Mouse (Mus musculus): ENCODE measurements around the gene Acot2. TPM values are rescaled to one million over a fixed set of nuclear protein-coding genes. Genes with fewer than 3 reads are reported as not detected.

The Acot2 gene
- polyA plus RNA-seq, 1 experiment: 67.3 TPM

DNA sequence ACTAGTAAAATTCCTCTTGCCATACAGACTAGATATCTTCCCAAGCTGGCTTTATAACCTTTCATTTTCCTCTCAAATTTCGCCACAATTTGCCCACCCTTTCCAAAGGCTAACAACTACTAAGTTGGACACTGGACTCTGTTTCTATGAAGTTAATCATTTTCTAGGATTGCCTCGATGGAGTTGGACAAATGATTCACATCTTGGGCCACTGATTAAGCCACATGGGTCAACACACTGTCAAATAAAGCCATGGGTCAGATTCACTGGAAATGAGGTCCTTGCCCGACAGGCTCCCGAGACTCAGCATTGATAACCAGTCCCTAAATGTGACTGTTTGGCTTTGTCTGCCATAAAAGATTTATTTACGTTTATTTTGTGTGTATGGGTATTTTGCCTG is 54.6 kb downstream of the Acot2 start:
- Histone ChIP-seq H3K27ac (replicated peaks; ENCODE audit: low read depth, low read length) (no peak overlapping the region), H3K4me1 (ENCODE audit: control insufficient read depth, insufficient read depth, insufficient read length, low read length) (no peaks in the 10 kb centered on the region), H3K4me3 (ENCODE audit: insufficient read depth, low read depth, low read length) (no peak overlapping the region)

Other genes starting within 250 kb of the Acot2 start
- 0.59 TPM in 1 of 2 replicates, not detected in the other for gene Papln, start 224.2 kb upstream of the Acot2 start, polyA plus RNA-seq (2012; ENCODE audit: insufficient read depth, insufficient read length, missing spikeins)
- 11.9 and 13.3 TPM in 2 replicates for gene Numb, start 65.9 kb upstream of the Acot2 start, polyA plus RNA-seq (2012; ENCODE audit: insufficient read depth, insufficient read length, missing spikeins)
- 1.3 and 2.3 TPM in 2 replicates for gene Riox1, start 37.3 kb upstream of the Acot2 start, polyA plus RNA-seq (2012; ENCODE audit: insufficient read depth, insufficient read length, missing spikeins)
- not detected in 2 replicates for gene Heatr4, start 3.0 kb upstream of the Acot2 start, polyA plus RNA-seq (2012; ENCODE audit: insufficient read depth, insufficient read length, missing spikeins)
- gene Acot1, start 21.6 kb downstream of the Acot2 start, polyA plus RNA-seq (2012; ENCODE audit: insufficient read depth, insufficient read length, missing spikeins): 5.2 TPM in 1 of 2 replicates, not detected in the other
- 1.5 and 2.8 TPM in 2 replicates for gene Acot4, start 50.5 kb downstream of the Acot2 start, polyA plus RNA-seq (2012; ENCODE audit: insufficient read depth, insufficient read length, missing spikeins)
- gene Gm49366, start 51.1 kb downstream of the Acot2 start, polyA plus RNA-seq (2012; ENCODE audit: insufficient read depth, insufficient read length, missing spikeins): not detected in 2 replicates
- not detected in 2 replicates for gene Acot3, start 64.3 kb downstream of the Acot2 start, polyA plus RNA-seq (2012; ENCODE audit: insufficient read depth, insufficient read length, missing spikeins)
- not detected in 2 replicates for gene Acot5, start 81.5 kb downstream of the Acot2 start, polyA plus RNA-seq (2012; ENCODE audit: insufficient read depth, insufficient read length, missing spikeins)
- 1.5 and 3.3 TPM in 2 replicates for gene Acot6, start 112.8 kb downstream of the Acot2 start, polyA plus RNA-seq (2012; ENCODE audit: insufficient read depth, insufficient read length, missing spikeins)
- 2.5 and 3.5 TPM in 2 replicates for gene Dnal1, start 126.5 kb downstream of the Acot2 start, polyA plus RNA-seq (2012; ENCODE audit: insufficient read depth, insufficient read length, missing spikeins)
- gene Pnma1, start 160.6 kb downstream of the Acot2 start, polyA plus RNA-seq (2012; ENCODE audit: insufficient read depth, insufficient read length, missing spikeins): not detected in 2 replicates
- gene Elmsan1, start 231.0 kb downstream of the Acot2 start, polyA plus RNA-seq (2012; ENCODE audit: insufficient read depth, insufficient read length, missing spikeins): 6.9 and 9.5 TPM in 2 replicates